Mouse (Mus musculus): ENCODE results near the gene Gm3646. TPM values are rescaled to one million over a fixed set of nuclear protein-coding genes. Genes with fewer than 3 reads are reported as not detected.

The Gm3646 gene
- total RNA-seq, 2 experiments from 2014 or later: 0.95 to 2.3 TPM

DNA sequence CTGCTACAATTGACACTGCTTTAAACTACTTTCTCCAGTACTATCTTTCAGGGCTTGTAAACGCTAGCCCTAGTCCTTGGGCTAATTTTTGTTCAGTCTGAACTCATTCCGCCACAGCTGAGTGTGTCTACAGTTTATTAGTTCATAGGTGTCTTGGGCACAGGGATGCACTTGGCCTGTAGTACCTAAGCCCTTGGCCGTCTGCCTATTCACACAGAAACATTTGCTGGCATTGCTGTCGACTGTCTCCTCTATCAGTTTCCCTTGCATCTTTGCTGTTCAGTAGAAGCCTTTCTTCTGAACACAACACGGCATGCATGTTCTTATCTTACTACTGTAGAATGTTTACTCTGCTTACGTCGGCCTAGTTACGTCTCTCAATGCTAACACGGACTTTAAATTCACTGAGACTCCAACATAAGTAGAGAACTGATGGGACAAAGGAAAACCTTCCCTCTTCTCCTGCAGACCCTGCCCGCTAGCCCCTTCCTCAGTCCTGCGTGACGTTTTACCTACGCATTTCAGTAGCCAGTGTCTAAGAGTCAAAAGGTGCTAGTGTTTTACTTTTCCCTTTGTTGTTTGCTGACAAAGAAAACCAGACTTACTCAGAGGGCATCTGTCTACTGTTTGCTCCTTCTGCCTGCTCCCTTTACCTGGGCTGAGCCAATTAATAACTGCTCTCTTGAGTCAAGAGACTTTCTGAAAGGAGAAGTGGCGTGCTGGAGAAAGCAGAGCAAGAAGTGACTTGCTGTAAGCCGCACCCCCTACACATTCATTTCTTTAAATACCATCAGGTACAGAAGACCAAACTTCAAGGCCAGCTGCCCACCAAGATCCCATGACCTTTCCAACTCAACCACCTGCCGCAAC is 25.8 kb downstream of the Gm3646 start:
- DNase-seq: no peak

DNA sequence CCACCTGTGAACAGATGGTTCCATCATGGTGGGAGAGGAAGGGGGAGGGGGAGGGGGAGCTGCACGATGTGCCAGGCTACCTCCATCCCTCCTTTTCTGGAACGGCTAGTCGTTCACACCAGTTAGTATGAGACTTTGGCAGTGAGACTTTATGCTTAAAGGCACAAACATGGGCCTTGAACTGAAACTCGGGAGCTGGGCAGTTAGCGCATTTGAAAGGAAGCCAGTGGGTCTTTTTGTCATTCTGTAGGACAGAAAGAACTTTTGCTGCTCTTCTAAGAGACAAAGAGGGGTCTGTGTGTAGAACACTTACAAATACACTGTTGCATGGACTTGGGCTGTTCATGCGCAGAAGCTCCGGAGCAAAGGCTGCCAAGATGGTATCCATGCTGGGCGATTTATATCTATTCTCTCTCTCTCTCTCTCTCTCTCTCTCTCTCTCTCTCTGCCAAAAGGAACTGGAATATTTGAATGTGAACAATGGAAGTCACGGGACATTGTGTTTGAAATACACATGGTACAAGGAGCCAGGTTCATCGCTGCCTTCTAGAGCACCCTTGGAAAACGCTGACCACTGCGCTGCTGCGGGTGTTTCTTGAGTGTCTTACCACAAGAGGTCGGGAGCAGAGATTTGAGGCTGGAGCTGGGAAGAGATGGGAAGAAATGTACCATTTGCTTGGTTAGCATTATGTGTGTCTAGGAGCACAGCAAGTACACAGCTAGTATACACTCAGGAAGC is 31.0 kb downstream of the Gm3646 start:
- DNase-seq: no peak

DNA sequence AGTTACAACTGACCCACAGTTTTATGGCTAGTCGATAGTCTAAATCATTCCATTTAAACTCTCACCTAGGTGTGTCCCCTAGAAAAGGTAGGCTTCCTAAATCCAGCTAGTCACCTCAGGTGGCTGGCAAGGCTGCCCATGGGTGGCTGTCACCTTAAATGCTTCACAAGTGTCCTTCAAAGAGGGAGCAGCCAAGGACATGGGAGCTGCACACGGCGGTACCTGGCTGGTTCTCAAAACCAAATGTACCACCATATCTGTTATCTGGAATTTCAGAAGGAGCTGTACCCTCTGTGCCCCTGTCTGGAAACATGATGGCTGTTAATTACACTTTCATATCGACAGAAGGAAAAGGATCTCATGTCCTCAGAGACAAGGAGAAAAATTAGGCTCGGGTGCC is 31.6 kb downstream of the Gm3646 start:
- DNase-seq: no peak

DNA sequence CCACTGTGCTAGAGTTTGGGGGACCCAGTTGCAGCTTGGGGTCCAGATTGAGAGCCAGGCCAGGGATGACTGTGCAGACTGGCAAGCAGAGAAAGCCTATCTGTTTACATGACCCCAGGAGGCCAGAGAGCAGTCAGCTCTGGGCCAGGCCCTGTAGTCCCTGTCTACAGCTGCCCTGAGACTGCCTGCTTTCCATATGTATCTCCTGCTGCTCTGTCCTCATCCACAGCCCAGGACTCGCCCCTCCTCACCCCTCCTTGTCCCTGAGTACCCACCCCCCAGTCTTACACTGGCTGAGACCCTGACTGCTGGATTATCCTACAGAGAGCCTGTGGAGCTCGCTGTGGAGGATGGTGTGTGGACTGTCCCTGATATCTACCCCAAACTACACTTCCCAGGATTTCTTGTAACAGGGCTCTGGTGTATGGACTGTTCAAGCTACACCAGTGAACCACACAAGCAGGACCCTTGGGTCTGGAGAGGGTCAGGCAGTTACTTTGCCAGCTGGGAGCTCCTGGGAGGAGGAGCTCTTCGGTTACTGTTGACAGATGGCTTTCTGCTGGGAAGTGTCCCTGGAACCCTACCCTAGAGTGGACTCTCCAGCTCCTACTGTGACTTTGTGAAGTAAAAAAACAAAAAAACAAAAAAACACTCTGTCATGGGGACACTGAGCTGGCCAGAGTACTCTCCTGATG is 32.6 kb downstream of the Gm3646 start:
- no peak for DNase-seq

DNA sequence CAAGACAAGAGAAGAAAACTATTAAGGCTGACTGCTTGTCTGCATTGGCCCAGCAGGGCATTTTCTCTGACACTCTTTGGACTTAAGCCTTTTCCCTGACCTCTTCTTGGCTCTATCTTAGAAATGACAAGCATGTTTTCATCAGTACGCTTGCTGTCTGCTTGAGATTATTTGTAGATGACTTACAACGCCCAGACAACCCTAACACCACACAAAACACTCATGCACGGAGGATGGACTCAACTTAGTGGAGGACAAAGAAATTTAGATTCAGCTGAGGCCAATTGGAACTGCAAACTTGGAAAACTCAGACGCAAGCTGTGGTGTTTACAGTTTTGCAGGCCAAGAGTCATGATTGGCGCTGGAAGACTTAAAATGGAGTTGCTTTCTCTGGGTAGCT is 34.7 kb downstream of the Gm3646 start:
- DNase-seq: no peak

DNA sequence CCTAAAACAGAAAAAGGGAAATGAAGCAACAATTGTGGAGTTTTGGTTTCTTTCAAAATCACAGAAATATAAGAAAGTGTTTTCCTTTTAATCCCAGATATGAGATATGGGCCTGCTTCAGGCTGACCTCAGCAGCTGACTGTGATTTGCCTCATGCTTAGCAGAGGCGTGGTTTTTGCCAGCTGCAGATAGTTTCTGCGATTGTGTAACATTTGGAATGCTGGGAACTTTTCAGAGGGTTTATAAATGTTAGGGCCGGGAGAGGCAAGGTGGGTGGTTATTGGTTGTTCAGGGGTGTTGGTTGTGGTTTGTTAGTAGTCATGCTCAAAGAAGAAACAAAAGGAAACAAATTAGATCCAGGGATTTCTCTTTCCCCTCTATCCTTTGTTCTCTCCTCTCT is 37.1 kb downstream of the Gm3646 start:
- no peak for DNase-seq

DNA sequence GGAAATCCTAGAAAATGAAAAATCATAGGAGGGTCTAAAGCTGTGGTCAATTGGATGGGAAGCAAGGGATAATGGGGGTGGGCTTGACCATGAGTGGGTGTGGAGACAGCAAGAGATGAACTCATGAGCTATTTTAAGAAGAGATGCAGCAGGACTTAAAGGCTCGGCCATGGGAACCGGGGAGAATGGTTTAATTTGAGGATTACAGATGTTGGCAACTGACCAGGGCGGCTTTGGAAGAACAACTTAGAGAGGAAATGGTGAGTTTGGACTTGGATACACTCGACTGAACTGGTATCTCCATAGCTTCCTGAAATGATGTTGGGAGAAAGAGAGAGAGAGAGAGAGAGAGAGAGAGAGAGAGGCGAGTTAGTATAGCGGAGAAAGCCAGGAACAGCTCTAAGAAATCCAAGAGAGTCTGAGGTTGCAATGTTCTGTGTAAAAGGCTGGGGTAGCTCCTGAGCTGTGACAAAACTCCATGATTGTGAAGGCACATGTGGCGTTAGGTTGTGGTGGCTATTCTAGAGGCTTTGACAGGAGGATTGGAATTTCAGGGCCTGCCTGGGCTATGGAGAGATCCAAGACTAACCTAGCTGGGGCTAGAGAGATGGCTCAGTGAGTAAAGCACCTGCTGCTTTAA is 39.2 kb downstream of the Gm3646 start:
- peak; percentile 51 for DNase-seq

DNA sequence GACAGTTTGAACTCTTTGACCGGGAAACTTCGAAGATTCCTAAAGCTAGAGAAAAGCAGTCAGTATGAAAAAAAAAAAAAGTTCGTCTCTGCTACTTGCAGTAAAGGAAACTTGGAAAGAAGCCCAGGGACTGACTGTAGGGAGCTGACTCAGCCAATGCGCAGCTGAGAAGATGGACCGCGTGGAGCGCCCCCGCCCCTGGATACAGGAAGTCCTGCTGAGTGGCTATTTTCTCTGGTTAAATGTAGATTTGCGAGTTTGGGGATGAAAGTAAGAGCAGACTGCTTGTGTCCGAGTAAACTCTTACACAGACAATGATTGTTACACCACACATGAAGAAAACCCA is 43.1 kb downstream of the Gm3646 start:
- peak; percentile 68 for DNase-seq

DNA sequence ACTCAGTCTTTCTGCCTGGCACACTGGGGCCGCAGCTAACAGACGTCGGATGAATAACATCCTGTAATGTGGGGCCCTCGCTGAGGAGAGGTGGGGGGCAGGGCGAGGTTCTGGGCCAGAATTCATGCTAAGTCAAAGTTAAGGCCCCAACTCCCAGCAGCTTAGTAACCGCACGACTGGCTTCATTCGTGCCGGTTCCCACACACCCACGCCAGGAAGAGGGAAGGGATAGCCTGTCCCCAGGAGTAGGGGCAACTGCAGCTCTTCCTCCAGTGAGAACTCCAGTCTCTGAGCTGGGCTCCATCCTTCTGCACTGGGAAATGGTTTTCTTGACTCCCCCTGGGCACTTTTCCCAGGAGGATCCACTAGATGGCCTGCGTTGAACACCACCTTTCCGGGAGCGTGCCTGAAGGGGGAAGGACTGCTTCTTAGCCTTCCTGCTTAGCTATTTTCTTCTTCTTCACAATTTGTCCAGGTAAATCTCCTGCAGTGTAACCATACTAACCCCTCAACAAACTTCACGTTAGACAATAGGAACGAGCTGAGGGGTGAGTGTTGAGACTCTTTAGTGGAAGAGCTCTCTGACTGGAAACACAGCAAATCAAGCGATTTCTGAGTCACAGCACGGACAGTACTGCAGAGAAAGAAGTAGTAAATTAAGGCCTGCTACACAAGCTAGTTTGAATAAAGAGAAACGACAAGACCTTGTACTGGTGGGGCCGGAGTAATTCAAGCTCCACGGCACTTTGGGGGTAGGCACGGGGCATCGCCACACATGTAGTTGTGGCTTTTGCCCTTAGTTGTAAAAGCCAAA is 43.7 kb downstream of the Gm3646 start:
- DNase-seq: peak; percentile 42

DNA sequence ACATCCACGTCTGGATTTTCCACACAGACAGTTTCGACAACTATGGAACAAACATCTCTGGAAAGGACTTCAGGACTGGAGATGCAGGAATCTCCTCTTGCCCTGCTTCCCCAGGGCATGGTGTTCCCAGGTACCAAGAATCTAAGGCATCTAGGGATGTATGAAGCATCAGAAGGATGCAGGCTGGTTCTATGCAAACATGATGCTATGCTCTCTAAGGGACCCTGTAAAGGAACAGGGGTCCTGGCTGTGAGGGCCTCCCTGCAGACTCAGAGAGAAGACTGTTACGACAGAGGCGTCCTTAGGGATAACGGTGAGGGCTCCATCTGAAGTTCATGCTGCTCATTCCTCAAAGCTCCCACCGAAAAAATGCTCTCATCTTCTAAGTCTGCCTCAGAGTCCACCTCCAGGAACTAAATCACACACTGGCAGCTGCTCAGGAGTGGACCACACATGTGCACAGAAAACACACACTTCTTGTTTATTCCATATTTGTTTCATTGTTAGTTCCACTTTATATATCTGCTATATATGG is 44.9 kb downstream of the Gm3646 start:
- DNase-seq: no peak

DNA sequence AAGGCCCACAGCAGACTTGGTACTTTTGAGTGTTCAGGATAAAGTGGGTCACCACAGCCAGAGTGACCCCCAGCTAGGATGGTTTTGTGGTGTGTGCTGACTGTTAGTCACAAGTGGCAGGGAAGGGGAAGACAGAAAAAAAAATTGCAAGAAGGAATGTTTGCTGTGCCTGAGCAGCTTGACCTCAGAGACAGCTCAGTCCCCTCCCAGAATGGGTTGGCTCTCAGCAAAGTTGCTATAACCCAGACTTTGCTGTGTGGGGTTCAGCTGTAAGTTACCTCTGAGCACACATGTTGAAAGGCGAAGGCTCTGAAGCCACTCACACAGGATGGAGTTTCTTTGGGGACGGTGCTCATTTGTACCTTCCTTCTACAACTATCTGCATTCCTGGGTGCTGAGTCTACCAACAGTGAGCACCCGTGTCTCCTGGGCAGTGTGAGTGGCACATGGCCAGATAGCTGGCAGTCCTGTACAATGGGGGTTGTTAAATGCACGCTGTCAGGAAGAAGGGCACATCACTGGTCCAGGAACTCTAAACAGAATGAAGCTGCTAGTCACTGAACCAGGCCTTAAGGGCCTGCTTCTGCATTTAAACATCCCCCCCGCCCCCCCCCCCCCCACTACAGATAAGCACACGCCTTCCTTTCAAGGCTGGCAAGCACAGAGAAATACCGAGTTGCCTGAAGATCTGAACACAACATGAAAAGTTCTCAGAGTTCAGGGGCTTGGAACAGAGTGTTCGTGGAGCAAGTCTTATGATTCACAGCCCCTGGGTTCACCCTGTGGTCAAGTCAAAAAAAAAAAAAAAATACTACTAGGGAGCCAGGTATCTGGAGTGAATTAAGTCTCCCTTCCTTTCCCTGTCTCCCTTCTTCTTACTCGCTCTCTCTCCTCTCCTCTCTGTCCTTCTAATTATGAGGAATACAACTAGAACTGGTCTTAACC is 45.6 kb downstream of the Gm3646 start:
- DNase-seq: no peak

DNA sequence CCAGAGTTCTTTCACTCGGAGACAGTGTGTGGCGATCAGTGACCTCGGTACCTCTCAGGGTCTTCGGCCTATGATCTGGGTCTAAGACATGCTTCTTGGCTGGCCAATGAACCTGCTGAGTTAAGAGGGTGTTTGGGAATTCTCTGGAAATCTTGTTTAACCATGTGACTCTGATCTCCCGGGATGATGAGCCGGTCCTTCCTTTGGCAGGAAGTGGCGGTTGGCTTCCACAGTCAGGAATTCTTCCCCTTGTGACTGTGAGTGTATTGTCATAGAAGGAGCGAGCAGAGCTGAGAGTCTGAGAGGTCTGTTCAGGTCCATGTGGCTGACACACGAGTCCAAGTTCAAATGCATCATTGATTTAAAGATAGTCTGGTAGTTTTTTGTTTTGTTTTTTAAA is 46.9 kb downstream of the Gm3646 start:
- peak; percentile 42 for DNase-seq

DNA sequence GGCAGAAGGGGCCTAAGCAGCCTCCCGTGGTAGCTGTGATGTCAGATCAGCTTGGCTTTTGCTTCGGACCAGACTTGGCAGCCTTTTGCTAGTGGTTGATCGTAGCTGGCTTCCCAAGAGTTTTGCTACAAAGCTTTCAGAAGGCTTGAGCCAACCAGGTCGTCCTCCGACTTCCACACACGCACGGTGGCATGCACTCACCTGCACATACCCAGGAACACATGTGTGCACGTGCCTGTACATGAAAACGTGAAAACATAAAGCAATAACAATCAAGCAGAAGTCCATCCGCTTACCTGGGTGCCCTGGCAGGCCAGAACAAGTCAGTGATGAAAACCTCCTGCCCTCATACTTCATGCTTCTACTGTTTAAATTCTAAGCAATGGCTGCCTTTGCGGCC is 48.2 kb downstream of the Gm3646 start:
- DNase-seq: no peak

DNA sequence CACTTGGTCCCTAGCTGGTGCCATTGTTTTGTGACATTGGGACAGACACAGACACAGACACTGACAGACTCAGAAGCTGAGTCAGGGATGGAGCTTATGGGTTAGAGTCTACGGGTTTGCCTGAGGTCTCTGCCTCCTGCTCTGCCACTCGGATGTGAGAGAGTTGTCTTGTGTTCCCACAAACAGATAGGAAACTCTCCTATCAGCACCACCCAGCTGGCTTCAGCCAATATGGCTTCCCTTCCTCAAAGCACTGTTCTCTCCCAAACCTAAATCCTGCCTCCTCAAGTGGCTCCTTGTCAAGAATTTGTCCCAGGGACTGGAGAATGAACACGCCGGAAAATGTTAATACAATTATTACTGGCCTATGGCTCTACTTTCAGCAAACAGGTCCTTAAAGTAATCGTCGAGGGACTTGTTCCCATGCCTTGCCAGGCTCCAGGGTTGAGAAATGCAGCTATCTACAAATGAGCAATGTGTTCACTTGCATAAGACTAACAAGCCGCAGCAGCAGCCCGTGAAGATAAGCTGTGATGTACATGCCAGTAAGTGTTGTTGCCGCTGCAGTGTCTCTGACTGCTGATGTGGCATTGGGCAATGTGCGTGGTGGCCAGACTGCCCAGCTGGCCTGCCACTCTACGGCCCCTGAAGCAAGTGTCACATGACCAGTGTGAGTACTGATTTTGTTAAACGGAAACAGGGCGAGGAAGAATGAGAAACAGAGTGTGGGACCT is 50.7 kb downstream of the Gm3646 start:
- no peak for DNase-seq

Other genes starting within 250 kb of the Gm3646 start
- gene Rnf149, start 227.9 kb downstream of the Gm3646 start, total RNA-seq (2021): 10 to 100 TPM in 1 of 2 experiments, 1 to 10 TPM in 1; 9.3 to 11.2 TPM
- under 1 TPM; 0.14 to 0.18 TPM for gene Creg2, start 153.9 kb downstream of the Gm3646 start, total RNA-seq (2021)
- under 1 TPM; 0.25 to 0.45 TPM for gene Rfx8, start 84.3 kb downstream of the Gm3646 start, total RNA-seq (2021)
- 100 to 1,000 TPM in 1 of 2 experiments, 10 to 100 TPM in 1; 87.8 to 121 TPM for gene Map4k4, start 95.6 kb upstream of the Gm3646 start, total RNA-seq (2021)

Data from gastrocnemius, postnatal 10 days (tissue).